Mouse (Mus musculus): ENCODE results near the gene Gmds. TPM values are rescaled to one million over a fixed set of nuclear protein-coding genes. Genes with fewer than 3 reads are reported as not detected.
A peak's percentile ranks its signal among the peaks of the same experiment; 100 is the strongest.

Gene Gmds
- polyA plus RNA-seq, 1 experiment = 230 TPM

- Histone ChIP-seq H3K27ac (ENCODE audit: insufficient read depth, low read depth, low read length) (no peak overlapping the region), H3K36me3 (ENCODE audit: control insufficient read depth, insufficient read depth, low read length) (no peaks in the 10 kb centered on the region), H3K4me3 (ENCODE audit: low read depth, low read length) (no peak overlapping the region), H3K27me3 (ENCODE audit: control insufficient read depth, insufficient read depth, low read length) (peaks cover 36% of the 10 kb centered on the region), H3K4me1 (ENCODE audit: control insufficient read depth, insufficient read depth, insufficient read length, low read length) (peaks cover 3% of the 10 kb centered on the region)
- no peak for TF ChIP-seq POLR2A (IDR thresholded peaks at IDR 0.05; ENCODE audit: low read depth, low read length)
- no peak for TF ChIP-seq CTCF (IDR thresholded peaks at IDR 0.05; ENCODE audit: extremely low read depth, insufficient read length, insufficient replicate concordance, low read depth, low read length)
- 38% methylated on average over 9 of the region's 9 CpGs for WGBS
These were observed 540.5 kb downstream of the Gmds start for GRCm38 (mm10) chr13:31798075-31798474.

- no peak overlapping the region for H3K4me3 ChIP-seq (ENCODE audit: low read depth, low read length)
- H3K27me3 ChIP-seq (ENCODE audit: control insufficient read depth, insufficient read depth, low read length) = peaks cover 29% of the 10 kb centered on the region
- TF ChIP-seq POLR2A (IDR thresholded peaks at IDR 0.05; ENCODE audit: low read depth, low read length) = no peak
- TF ChIP-seq CTCF (IDR thresholded peaks at IDR 0.05; ENCODE audit: extremely low read depth, insufficient read length, insufficient replicate concordance, low read depth, low read length) = no peak
- H3K27ac ChIP-seq (ENCODE audit: insufficient read depth, low read depth, low read length) = no peak overlapping the region
- H3K4me1 ChIP-seq (ENCODE audit: control insufficient read depth, insufficient read depth, insufficient read length, low read length) = peaks cover 3% of the 10 kb centered on the region
- H3K36me3 ChIP-seq (ENCODE audit: control insufficient read depth, insufficient read depth, low read length) = no peaks in the 10 kb centered on the region
- WGBS = 61% methylated on average over 10 of the region's 10 CpGs
These were observed 541.2 kb downstream of the Gmds start for GRCm38 (mm10) chr13:31797346-31797745.

GRCm38 (mm10) chr13:31793163-31793562 is 545.4 kb downstream of the Gmds start:
- Histone ChIP-seq H3K27ac (ENCODE audit: insufficient read depth, low read depth, low read length) (no peak overlapping the region), H3K36me3 (ENCODE audit: control insufficient read depth, insufficient read depth, low read length) (no peaks in the 10 kb centered on the region), H3K4me3 (ENCODE audit: low read depth, low read length) (no peak overlapping the region), H3K4me1 (ENCODE audit: control insufficient read depth, insufficient read depth, insufficient read length, low read length) (no peaks in the 10 kb centered on the region; the same call in 1 of the 2 replicates), H3K27me3 (ENCODE audit: control insufficient read depth, insufficient read depth, low read length) (no peaks in the 10 kb centered on the region; the same call in none of the 2 replicates)
- 33% methylated on average over 5 of the region's 5 CpGs for WGBS
- no peak for TF ChIP-seq CTCF (IDR thresholded peaks at IDR 0.05; ENCODE audit: extremely low read depth, insufficient read length, insufficient replicate concordance, low read depth, low read length)
- no peak for TF ChIP-seq POLR2A (IDR thresholded peaks at IDR 0.05; ENCODE audit: low read depth, low read length)

GRCm38 (mm10) chr13:31792480-31793132 is 545.9 kb downstream of the Gmds start:
- no peak for TF ChIP-seq POLR2A (IDR thresholded peaks at IDR 0.05; ENCODE audit: low read depth, low read length)
- TF ChIP-seq CTCF (IDR thresholded peaks at IDR 0.05; ENCODE audit: extremely low read depth, insufficient read length, insufficient replicate concordance, low read depth, low read length) = peak; percentile 97; the same call in 1 of the 2 replicates
- Histone ChIP-seq H3K36me3 (ENCODE audit: control insufficient read depth, insufficient read depth, low read length) (no peaks in the 10 kb centered on the region), H3K4me1 (ENCODE audit: control insufficient read depth, insufficient read depth, insufficient read length, low read length) (no peaks in the 10 kb centered on the region), H3K27me3 (ENCODE audit: control insufficient read depth, insufficient read depth, low read length) (no peaks in the 10 kb centered on the region), H3K27ac (ENCODE audit: insufficient read depth, low read depth, low read length) (no peak overlapping the region), H3K4me3 (ENCODE audit: low read depth, low read length) (no peak overlapping the region)
- WGBS = 8% methylated on average over 17 of the region's 17 CpGs

- Histone ChIP-seq H3K4me1 (ENCODE audit: control insufficient read depth, insufficient read depth, insufficient read length, low read length) (no peaks in the 10 kb centered on the region; the same call in 1 of the 2 replicates), H3K4me3 (ENCODE audit: low read depth, low read length) (no peak overlapping the region), H3K36me3 (ENCODE audit: control insufficient read depth, insufficient read depth, low read length) (no peaks in the 10 kb centered on the region), H3K27ac (ENCODE audit: insufficient read depth, low read depth, low read length) (no peak overlapping the region), H3K27me3 (ENCODE audit: control insufficient read depth, insufficient read depth, low read length) (no peaks in the 10 kb centered on the region)
- WGBS = 81% methylated on average over 7 of the region's 7 CpGs
- TF ChIP-seq POLR2A (IDR thresholded peaks at IDR 0.05; ENCODE audit: low read depth, low read length) (no peak), CTCF (IDR thresholded peaks at IDR 0.05; ENCODE audit: extremely low read depth, insufficient read length, insufficient replicate concordance, low read depth, low read length) (no peak)
These were observed 553.8 kb downstream of the Gmds start for GRCm38 (mm10) chr13:31784757-31785156.

GRCm38 (mm10) chr13:31782063-31782462 is 556.5 kb downstream of the Gmds start:
- Histone ChIP-seq H3K36me3 (ENCODE audit: control insufficient read depth, insufficient read depth, low read length) (no peaks in the 10 kb centered on the region), H3K27ac (ENCODE audit: insufficient read depth, low read depth, low read length) (no peak overlapping the region), H3K27me3 (ENCODE audit: control insufficient read depth, insufficient read depth, low read length) (no peaks in the 10 kb centered on the region), H3K4me1 (ENCODE audit: control insufficient read depth, insufficient read depth, insufficient read length, low read length) (peaks cover 4% of the 10 kb centered on the region; the same call in 1 of the 2 replicates), H3K4me3 (ENCODE audit: low read depth, low read length) (no peak overlapping the region)
- no peak for TF ChIP-seq POLR2A (IDR thresholded peaks at IDR 0.05; ENCODE audit: low read depth, low read length)
- TF ChIP-seq CTCF (IDR thresholded peaks at IDR 0.05; ENCODE audit: extremely low read depth, insufficient read length, insufficient replicate concordance, low read depth, low read length) = no peak
- WGBS = 93% methylated on average over 2 of the region's 2 CpGs

GRCm38 (mm10) chr13:31780299-31780698 is 558.2 kb downstream of the Gmds start:
- TF ChIP-seq POLR2A (IDR thresholded peaks at IDR 0.05; ENCODE audit: low read depth, low read length) (no peak), CTCF (IDR thresholded peaks at IDR 0.05; ENCODE audit: extremely low read depth, insufficient read length, insufficient replicate concordance, low read depth, low read length) (no peak)
- H3K27ac ChIP-seq (ENCODE audit: insufficient read depth, low read depth, low read length) = no peak overlapping the region
- 93% methylated on average over 3 of the region's 3 CpGs for WGBS
- H3K4me3 ChIP-seq (ENCODE audit: low read depth, low read length) = no peak overlapping the region
- no peaks in the 10 kb centered on the region for H3K36me3 ChIP-seq (ENCODE audit: control insufficient read depth, insufficient read depth, low read length)
- peaks cover 4% of the 10 kb centered on the region; the same call in 1 of the 2 replicates for H3K4me1 ChIP-seq (ENCODE audit: control insufficient read depth, insufficient read depth, insufficient read length, low read length)
- no peaks in the 10 kb centered on the region for H3K27me3 ChIP-seq (ENCODE audit: control insufficient read depth, insufficient read depth, low read length)
